Mouse (Mus musculus) spleen, adult 2 months (tissue): ENCODE measurements at regions not wholly inside any gene's neighbourhood (a gene's known extent, or its start where the extent isn't known, plus 50 kb on each side); places are given as distances from the start of the nearest gene placed in this dataset.

ENCODE experiments used
- DNase-seq, 2 experiments: peaks; one replicate each; pipeline versions ENCODE4 v3.0.0 to v3.0.0-alpha.2; 2012 to 2021; ENCODE audit warnings: low spot score in 2 of 2, low read depth in 1 of 2
- H3K27ac ChIP-seq: fragments of 200-500 bp; 2 replicates; pipeline ENCODE4 v1.5.1; 2012; ENCODE audit warnings: low read length, inconsistent platforms; ENCODE audit not compliant: insufficient read depth
- H3K27me3 ChIP-seq: fragments of 200-500 bp; 2 replicates; pipeline ENCODE4 v1.6.1; 2012; ENCODE audit warnings: mild to moderate bottlenecking, moderate library complexity, low read length, inconsistent platforms; ENCODE audit not compliant: control insufficient read depth, insufficient read depth
- H3K36me3 ChIP-seq: fragments of 200-500 bp; 2 replicates; pipeline ENCODE4 v1.6.1; 2012; ENCODE audit warnings: mild to moderate bottlenecking, low read length, inconsistent platforms; ENCODE audit not compliant: control insufficient read depth, insufficient read depth
- H3K4me1 ChIP-seq: fragments of 200-500 bp; 2 replicates; pipeline ENCODE4 v1.6.1; 2011; ENCODE audit warnings: inconsistent platforms; ENCODE audit not compliant: control insufficient read depth, insufficient read depth, insufficient read length
- H3K4me3 ChIP-seq: fragments of 200-500 bp; 2 replicates; pipeline ENCODE4 v1.5.1; 2011; ENCODE audit warnings: mild to moderate bottlenecking, inconsistent platforms; ENCODE audit not compliant: insufficient read depth, insufficient read length; ENCODE audit errors: extremely low read depth
- CTCF ChIP-seq: fragments of 200-500 bp; IDR thresholded peaks from 2 replicates; pipeline ENCODE4 v1.5.1; 2011; ENCODE audit warnings: mild to moderate bottlenecking, inconsistent platforms; ENCODE audit not compliant: insufficient read depth, insufficient read length, insufficient replicate concordance; ENCODE audit errors: extremely low read depth
- POLR2A ChIP-seq: fragments of 200-500 bp; IDR thresholded peaks from 2 replicates; pipeline ENCODE4 v1.6.1; 2011; ENCODE audit warnings: low read depth, low read length, inconsistent platforms
- WGBS: fragments of 180-500 bp; shearing (Covaris S2); methylation state at CpG from one replicate; pipeline ENCODE4 v1.1.7; 2018; 5-methylcytosine and 5-hydroxymethylcytosine counted together

- WGBS: 88% methylated on average over 16 of the region's 16 CpGs
- no peaks in the 10 kb centered on the region for H3K36me3 ChIP-seq
- no peaks in the 10 kb centered on the region for H3K27me3 ChIP-seq
Observed at GRCm38 (mm10) chr3:105354123-105354931, 97.8 kb upstream of the Kcnd3 start.

GRCm38 (mm10) chr3:105357511-105357910, 94.6 kb upstream of the Kcnd3 start:
- no peak for DNase-seq
- no peaks in the 10 kb centered on the region for H3K4me1 ChIP-seq
- no peak overlapping the region for H3K27ac ChIP-seq
- H3K4me3 ChIP-seq: no peak overlapping the region
- WGBS: 71% methylated on average over 2 of the region's 2 CpGs
- no peak for TF ChIP-seq CTCF
- TF ChIP-seq POLR2A: no peak
- H3K27me3 ChIP-seq: no peaks in the 10 kb centered on the region
- H3K36me3 ChIP-seq: no peaks in the 10 kb centered on the region

More at GRCm38 (mm10) chr3:105354123-105354931, 97.8 kb upstream of the Kcnd3 start:
- DNase-seq: no peak
- TF ChIP-seq CTCF (no peak), POLR2A (no peak)
- H3K27ac ChIP-seq: no peak overlapping the region
- no peaks in the 10 kb centered on the region for H3K4me1 ChIP-seq
- no peak overlapping the region for H3K4me3 ChIP-seq

GRCm38 (mm10) chr3:105359636-105360035, 92.5 kb upstream of the Kcnd3 start:
- Histone ChIP-seq H3K36me3 (no peaks in the 10 kb centered on the region), H3K4me1 (no peaks in the 10 kb centered on the region), H3K27me3 (no peaks in the 10 kb centered on the region), H3K4me3 (no peak overlapping the region), H3K27ac (no peak overlapping the region)
- no peak for DNase-seq
- WGBS: 72% methylated on average over 3 of the region's 3 CpGs
- TF ChIP-seq CTCF (no peak), POLR2A (no peak)

- Histone ChIP-seq H3K27me3 (no peaks in the 10 kb centered on the region), H3K4me1 (no peaks in the 10 kb centered on the region), H3K4me3 (no peak overlapping the region), H3K27ac (no peak overlapping the region), H3K36me3 (no peaks in the 10 kb centered on the region)
- 89% methylated on average over 5 of the region's 5 CpGs for WGBS
- no peak for TF ChIP-seq POLR2A
- no peak for TF ChIP-seq CTCF
- no peak for DNase-seq
Observed at GRCm38 (mm10) chr3:105364685-105365084, 87.4 kb upstream of the Kcnd3 start.

GRCm38 (mm10) chr3:105366806-105367205, 85.3 kb upstream of the Kcnd3 start:
- no peak overlapping the region for H3K27ac ChIP-seq
- TF ChIP-seq CTCF (no peak), POLR2A (no peak)
- H3K4me3 ChIP-seq: no peak overlapping the region
- no peaks in the 10 kb centered on the region for H3K36me3 ChIP-seq
- WGBS: 90% methylated on average over 6 of the region's 6 CpGs
- no peaks in the 10 kb centered on the region for H3K4me1 ChIP-seq
- no peaks in the 10 kb centered on the region for H3K27me3 ChIP-seq
- DNase-seq: no peak

- H3K4me3 ChIP-seq: no peak overlapping the region
- no peak overlapping the region for H3K27ac ChIP-seq
- H3K36me3 ChIP-seq: no peaks in the 10 kb centered on the region
- TF ChIP-seq CTCF (no peak), POLR2A (no peak)
- 68% methylated on average over 8 of the region's 8 CpGs for WGBS
- no peak for DNase-seq
- no peaks in the 10 kb centered on the region for H3K4me1 ChIP-seq
- no peaks in the 10 kb centered on the region for H3K27me3 ChIP-seq
Observed at GRCm38 (mm10) chr3:105367972-105368371, 84.2 kb upstream of the Kcnd3 start.

GRCm38 (mm10) chr3:105372371-105372828, 79.7 kb upstream of the Kcnd3 start:
- no peaks in the 10 kb centered on the region for H3K27me3 ChIP-seq
- H3K4me1 ChIP-seq: no peaks in the 10 kb centered on the region
- no peak overlapping the region for H3K4me3 ChIP-seq
- DNase-seq: no peak
- WGBS: 87% methylated on average over 6 of the region's 6 CpGs
- TF ChIP-seq POLR2A (no peak), CTCF (no peak)
- no peaks in the 10 kb centered on the region for H3K36me3 ChIP-seq
- H3K27ac ChIP-seq: no peak overlapping the region
